Mouse (Mus musculus): ENCODE measurements around the gene Psmd7. TPM values are rescaled to one million over a fixed set of nuclear protein-coding genes. Genes with fewer than 3 reads are reported as not detected.

Psmd7 gene
- total and polyA plus RNA-seq, 3 experiments: 186 to 403 (median 205) TPM

- TF ChIP-seq EP300 (IDR thresholded peaks at IDR 0.05; ENCODE audit: low read depth in 1 of 2, low read length in 2 of 2): peak; percentile 45 to 46; a peak in 2 of 4 replicates
- TF ChIP-seq TAL1 (IDR thresholded peaks at IDR 0.05; ENCODE audit: low read length): peak; percentile 17; the same call in 1 of the 2 replicates
- no peak for TF ChIP-seq MYC (IDR thresholded peaks at IDR 0.05; ENCODE audit: low read depth, low read length)
- no peak for TF ChIP-seq KAT2A (conservative IDR thresholded peaks at IDR 0.05; ENCODE audit: low read depth, low read length)
- TF ChIP-seq CHD1 (IDR thresholded peaks at IDR 0.05; ENCODE audit: low read depth, low read length): no peak
- peak; percentile 18; the same call in 1 of the 2 replicates for TF ChIP-seq TCF12 (IDR thresholded peaks at IDR 0.05; ENCODE audit: low read depth, low read length)
- no peak for TF ChIP-seq CTCF (IDR thresholded peaks at IDR 0.05 in 2 of 3, conservative IDR thresholded peaks at IDR 0.05 in 1 of 3; ENCODE audit: control insufficient read depth in 1 of 3, insufficient read depth in 1 of 3, low read depth in 2 of 3, low read length in 3 of 3, poor library complexity in 1 of 3, severe bottlenecking in 1 of 3)
- no peak for TF ChIP-seq USF2 (IDR thresholded peaks at IDR 0.05; ENCODE audit: borderline replicate concordance in 1 of 2, insufficient read depth in 1 of 2, low read depth in 1 of 2, low read length in 2 of 2)
- no peak for TF ChIP-seq POLR2A (IDR thresholded peaks at IDR 0.05; ENCODE audit: control insufficient read depth in 1 of 2, insufficient read depth in 1 of 2, low read depth in 1 of 2, low read length in 2 of 2, poor library complexity in 1 of 2)
- TF ChIP-seq MAZ (IDR thresholded peaks at IDR 0.05; ENCODE audit: low read depth, low read length): no peak
- TF ChIP-seq MXI1 (IDR thresholded peaks at IDR 0.05; ENCODE audit: low read depth, low read length): no peak
- no peak for TF ChIP-seq ZMIZ1 (IDR thresholded peaks at IDR 0.05; ENCODE audit: low read depth, low read length)
- TF ChIP-seq POLR2AphosphoS2 (IDR thresholded peaks at IDR 0.05; ENCODE audit: low read length): no peak
- peak; percentile 75 for TF ChIP-seq ETS1 (IDR thresholded peaks at IDR 0.05; ENCODE audit: low read depth, low read length)
- TF ChIP-seq ZKSCAN1 (IDR thresholded peaks at IDR 0.05; ENCODE audit: low read depth, low read length): no peak
- TF ChIP-seq BHLHE40 (IDR thresholded peaks at IDR 0.05; ENCODE audit: borderline replicate concordance, low read depth, low read length): no peak
- TF ChIP-seq MAFK (IDR thresholded peaks at IDR 0.05; ENCODE audit: borderline replicate concordance, low read depth, low read length): peak; percentile 78
- TF ChIP-seq USF1 (IDR thresholded peaks at IDR 0.05; ENCODE audit: low read depth, low read length): no peak
- TF ChIP-seq ELF1 (IDR thresholded peaks at IDR 0.05; ENCODE audit: low read depth, low read length): no peak
- TF ChIP-seq E2F4 (IDR thresholded peaks at IDR 0.05; ENCODE audit: borderline replicate concordance, low read depth, low read length): no peak
- 0 out of 2 replicates have a peak, but pooled peaks have one; percentile 43 for TF ChIP-seq JUND (IDR thresholded peaks at IDR 0.05; ENCODE audit: low read depth, low read length)
- TF ChIP-seq NELFE (IDR thresholded peaks at IDR 0.05; ENCODE audit: low read depth, low read length): no peak
Observed at GRCm38 (mm10) chr8:107621136-107621535, 32.9 kb upstream of the Psmd7 start (continued).

- Histone ChIP-seq H3K9me3 (replicated peaks; ENCODE audit: insufficient read depth, low read length) (no peaks in the 10 kb centered on the region), H3K4me1 (ENCODE audit: control insufficient read depth in 1 of 2, insufficient read depth in 2 of 2, low read length in 2 of 2) (peaks cover 0 to 9% of the 10 kb centered on the region in 2 experiments; a peak in 2 of 4 replicates), H3K79me2 (ENCODE audit: control insufficient read depth, insufficient read depth, low read length, poor library complexity) (no peaks in the 10 kb centered on the region), H3K9ac (ENCODE audit: control insufficient read depth, low read depth, low read length, poor library complexity, severe bottlenecking) (no peak overlapping the region), H3K36me3 (ENCODE audit: control insufficient read depth in 1 of 2, insufficient read depth in 2 of 2, low read length in 2 of 2) (peaks cover 0 to 5% of the 10 kb centered on the region in 2 experiments; a peak in 2 of 4 replicates), H3K4me3 (ENCODE audit: control insufficient read depth in 1 of 2, insufficient read depth in 1 of 2, low read depth in 2 of 2, low read length in 2 of 2) (no peak overlapping the region), H3K27me3 (ENCODE audit: control insufficient read depth in 1 of 2, insufficient read depth in 2 of 2, low read length in 2 of 2) (no peaks in the 10 kb centered on the region), H3K27ac (ENCODE audit: control insufficient read depth, low read depth, low read length) (no peak overlapping the region)
- no peak for DNase-seq (ENCODE audit: low read depth, low spot score)
- TF ChIP-seq SMC3 (IDR thresholded peaks at IDR 0.05; ENCODE audit: low read depth, low read length): no peak
- TF ChIP-seq USF2 (IDR thresholded peaks at IDR 0.05; ENCODE audit: borderline replicate concordance in 1 of 2, insufficient read depth in 1 of 2, low read depth in 1 of 2, low read length in 2 of 2): no peak
- no peak for TF ChIP-seq SIN3A (IDR thresholded peaks at IDR 0.05; ENCODE audit: low read length)
- no peak for TF ChIP-seq MYC (IDR thresholded peaks at IDR 0.05; ENCODE audit: low read depth, low read length)
- TF ChIP-seq RAD21 (IDR thresholded peaks at IDR 0.05; ENCODE audit: low read depth, low read length): no peak
- no peak for TF ChIP-seq JUND (IDR thresholded peaks at IDR 0.05; ENCODE audit: low read depth, low read length)
- no peak for TF ChIP-seq MAZ (IDR thresholded peaks at IDR 0.05; ENCODE audit: low read depth, low read length)
- TF ChIP-seq GATA1 (IDR thresholded peaks at IDR 0.05; ENCODE audit: low read depth, low read length): no peak
- no peak for TF ChIP-seq KAT2A (conservative IDR thresholded peaks at IDR 0.05; ENCODE audit: low read depth, low read length)
- no peak for TF ChIP-seq POLR2AphosphoS5 (IDR thresholded peaks at IDR 0.05; ENCODE audit: borderline replicate concordance, low read depth, low read length)
- no peak for TF ChIP-seq MAX (IDR thresholded peaks at IDR 0.05; ENCODE audit: low read length)
- no peak for TF ChIP-seq CTCF (IDR thresholded peaks at IDR 0.05 in 2 of 3, conservative IDR thresholded peaks at IDR 0.05 in 1 of 3; ENCODE audit: control insufficient read depth in 1 of 3, insufficient read depth in 1 of 3, low read depth in 2 of 3, low read length in 3 of 3, poor library complexity in 1 of 3, severe bottlenecking in 1 of 3)
- no peak for TF ChIP-seq NRF1 (IDR thresholded peaks at IDR 0.05; ENCODE audit: insufficient read depth, low read depth, low read length, poor library complexity, severe bottlenecking)
- no peak for TF ChIP-seq UBTF (IDR thresholded peaks at IDR 0.05; ENCODE audit: borderline replicate concordance, insufficient read depth, low read depth, low read length)
- no peak for TF ChIP-seq ZNF384 (IDR thresholded peaks at IDR 0.05; ENCODE audit: low read depth, low read length)
- TF ChIP-seq ZMIZ1 (IDR thresholded peaks at IDR 0.05; ENCODE audit: low read depth, low read length): no peak
- TF ChIP-seq TCF12 (IDR thresholded peaks at IDR 0.05; ENCODE audit: low read depth, low read length): no peak
- TF ChIP-seq MEF2A (IDR thresholded peaks at IDR 0.05; ENCODE audit: extremely low read depth, insufficient replicate concordance, low read depth, low read length, poor library complexity, severe bottlenecking): no peak
- TF ChIP-seq ETS1 (IDR thresholded peaks at IDR 0.05; ENCODE audit: low read depth, low read length): no peak
- TF ChIP-seq HCFC1 (IDR thresholded peaks at IDR 0.05; ENCODE audit: low read depth, low read length): no peak
Observed at GRCm38 (mm10) chr8:107618499-107618898, 30.2 kb upstream of the Psmd7 start.
